Mouse (Mus musculus): ENCODE results near the gene Mbl2.

DNA sequence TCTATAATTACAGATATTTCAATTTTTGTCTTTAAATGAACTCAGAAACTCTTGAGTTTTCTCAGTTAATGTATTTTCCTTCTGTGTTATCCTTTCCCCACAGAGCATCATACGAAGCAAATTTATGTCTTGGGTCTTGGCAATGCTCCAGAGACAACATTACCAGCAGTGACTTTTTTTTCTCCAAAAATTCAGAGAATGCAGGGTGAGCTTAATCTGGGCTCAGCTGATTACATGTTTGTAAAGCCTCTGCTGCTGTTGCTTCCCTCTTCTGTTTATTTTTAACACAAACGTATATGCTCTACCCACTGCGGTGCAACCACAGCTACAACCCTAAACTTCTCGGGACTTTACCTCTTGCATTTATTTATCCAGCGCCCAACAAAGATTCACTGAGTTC lies 48.4 kb downstream of the Mbl2 start:
- no peak for TF ChIP-seq POLR2A (IDR thresholded peaks at IDR 0.05; ENCODE audit: control insufficient read depth, low read depth, low read length)
- no peak for TF ChIP-seq CTCF (IDR thresholded peaks at IDR 0.05; ENCODE audit: control insufficient read depth, insufficient read depth, insufficient replicate concordance, low read depth, low read length)

All from testis, adult 2 months (tissue).